Mouse (Mus musculus) frontal cortex, adult 2 months (tissue): ENCODE measurements around the gene Gm29776. TPM values are rescaled to one million over a fixed set of nuclear protein-coding genes. Genes with fewer than 3 reads are reported as not detected.

Source experiments
- DNase-seq, 2 experiments: peaks; one replicate each; pipeline ENCODE4 v3.0.0; 2022; ENCODE audit warnings: low spot score in 1 of 2; ENCODE audit errors: extremely low spot score in 1 of 2
- polyA plus RNA-seq: library from polyadenylated mRNA; depleted of rRNA; stranded (reverse); fragments of >200 nt; gene quantifications from 2 replicates; pipeline ENCODE4 v1.2.3, GENCODE M21; 2012; rRNA removed

Gene Gm29776
- polyA plus RNA-seq, 1 experiment = 0.20 TPM

DNA sequence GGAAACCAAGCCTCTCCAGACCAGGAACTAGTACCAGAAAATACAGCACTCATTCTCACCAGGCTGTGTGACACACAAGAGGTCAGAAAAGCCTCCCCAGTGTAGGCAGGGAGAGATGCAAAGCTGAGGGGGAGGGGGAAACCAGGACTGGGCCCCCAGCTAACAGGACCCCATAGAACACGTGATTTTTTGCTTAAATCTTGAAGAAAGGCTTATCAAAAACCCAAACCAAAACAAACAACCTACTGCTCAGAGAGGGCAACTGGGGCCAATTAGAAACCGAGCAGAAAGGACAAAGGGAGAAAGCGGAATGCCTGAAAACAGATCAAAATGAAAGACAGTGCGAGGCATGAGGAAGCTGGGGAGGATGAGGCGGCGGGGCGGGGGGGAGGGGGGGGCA is 45.8 kb downstream of the Gm29776 start:
- no peak for DNase-seq

DNA sequence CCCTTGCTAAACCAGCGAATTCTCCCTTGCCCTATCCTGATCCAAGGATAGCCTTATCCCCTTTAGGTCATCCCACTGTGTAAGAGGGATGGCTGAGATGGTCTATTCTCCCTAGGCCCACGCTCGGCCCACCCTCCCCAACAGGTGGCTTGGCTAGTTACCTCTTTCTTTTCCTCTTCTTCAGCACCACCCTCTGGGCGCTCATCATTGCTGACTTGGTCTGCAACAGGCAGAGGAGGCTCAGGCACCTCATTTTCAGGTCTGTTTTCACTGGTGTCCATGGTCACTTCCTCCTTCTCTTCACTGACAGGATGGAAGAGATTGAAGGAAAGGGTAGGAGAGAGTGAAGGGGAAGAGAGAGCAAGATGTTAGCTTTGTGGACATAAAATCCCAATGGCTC is 47.1 kb downstream of the Gm29776 start:
- DNase-seq = no peak

DNA sequence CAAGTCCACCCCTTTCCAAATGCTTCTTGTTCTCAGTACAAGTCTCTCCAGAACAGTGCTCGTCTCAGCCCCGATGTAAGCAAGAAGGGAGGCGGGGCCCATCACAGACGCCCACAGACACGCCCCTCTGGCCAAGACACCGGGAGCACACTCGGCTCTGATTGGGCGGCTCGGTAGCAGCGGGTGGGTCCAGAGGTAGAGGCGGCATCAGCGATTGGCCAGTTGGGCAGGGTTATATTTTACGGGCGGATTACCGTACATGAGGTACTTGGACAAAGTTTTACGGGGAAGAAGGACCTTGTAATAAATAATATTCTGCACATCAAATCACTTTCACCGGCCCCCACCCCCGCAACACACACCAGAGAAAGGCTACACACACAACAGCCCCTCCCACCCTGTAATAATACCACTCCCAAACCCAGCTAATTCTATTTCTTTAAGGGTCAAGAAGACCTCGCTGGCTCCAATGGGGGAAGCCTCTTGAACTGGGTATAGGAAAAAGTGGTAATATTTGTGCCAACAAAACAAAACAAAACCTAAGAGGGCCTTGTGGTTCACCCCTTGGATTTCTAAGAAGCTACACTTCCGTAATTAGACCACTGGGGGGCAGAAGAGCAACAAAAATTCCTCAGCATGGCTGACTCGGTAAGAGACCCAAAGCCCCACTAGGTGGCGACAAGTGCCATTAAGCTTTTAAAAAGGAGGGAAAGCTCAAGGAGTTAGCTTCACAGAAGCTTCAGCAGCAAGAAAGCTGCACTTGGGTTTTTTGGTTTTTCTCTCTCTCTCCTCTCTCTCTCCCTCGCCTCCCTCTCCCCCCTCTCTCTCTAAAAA is 47.8 kb downstream of the Gm29776 start:
- DNase-seq = peak; percentile 80 to 96

DNA sequence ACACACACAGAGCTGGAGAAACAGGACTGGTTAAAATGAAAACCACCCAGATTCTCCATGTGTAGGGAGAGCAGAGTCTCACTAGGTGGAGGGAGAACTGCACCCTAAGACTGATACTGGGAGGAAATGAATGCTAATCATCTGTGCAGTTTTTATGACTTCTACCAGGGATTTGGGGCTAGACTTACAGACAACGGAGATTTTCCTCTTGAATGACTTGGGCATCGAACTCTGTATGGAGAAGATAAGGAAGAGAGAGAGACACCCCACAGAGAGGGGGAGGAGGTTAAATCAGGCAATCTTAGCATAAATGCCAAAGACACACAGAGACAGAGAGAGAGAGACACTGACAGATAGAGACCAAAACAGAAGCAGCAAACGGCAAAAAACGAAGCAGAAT is 50.7 kb downstream of the Gm29776 start:
- no peak for DNase-seq

DNA sequence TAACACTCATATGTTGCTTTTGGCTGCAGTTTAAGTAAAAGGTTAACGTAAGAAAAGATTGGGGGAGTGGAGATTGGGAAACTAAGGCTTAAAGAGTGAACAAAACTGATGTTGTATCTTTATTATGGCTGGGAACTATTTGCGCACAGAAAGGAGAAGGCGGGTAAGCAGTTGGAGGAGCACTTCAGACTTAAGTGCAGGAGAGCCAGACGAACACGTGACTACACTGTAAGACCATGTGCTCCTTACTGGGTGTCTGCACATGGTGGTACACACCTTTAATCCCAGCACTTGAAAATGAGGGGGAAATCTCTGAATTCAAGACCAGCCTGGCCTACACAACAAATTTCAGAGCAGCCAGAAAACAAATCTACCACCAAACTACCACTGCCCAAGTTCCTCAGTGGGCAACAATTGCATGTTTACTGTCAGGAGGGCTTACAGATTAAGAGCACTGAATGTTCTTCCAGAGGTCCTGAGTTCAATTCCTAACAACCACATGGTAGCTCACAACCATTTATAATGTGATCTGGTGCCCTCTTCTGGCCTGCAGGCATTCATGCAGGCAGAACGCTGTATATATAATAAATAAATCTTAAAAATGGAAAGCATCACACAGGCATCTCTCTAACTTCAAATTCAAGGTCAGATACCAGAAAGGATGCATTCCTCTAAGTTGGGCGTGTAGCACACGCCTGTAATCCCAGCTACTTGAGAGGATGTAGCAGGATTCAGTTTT is 51.6 kb downstream of the Gm29776 start:
- no peak for DNase-seq

DNA sequence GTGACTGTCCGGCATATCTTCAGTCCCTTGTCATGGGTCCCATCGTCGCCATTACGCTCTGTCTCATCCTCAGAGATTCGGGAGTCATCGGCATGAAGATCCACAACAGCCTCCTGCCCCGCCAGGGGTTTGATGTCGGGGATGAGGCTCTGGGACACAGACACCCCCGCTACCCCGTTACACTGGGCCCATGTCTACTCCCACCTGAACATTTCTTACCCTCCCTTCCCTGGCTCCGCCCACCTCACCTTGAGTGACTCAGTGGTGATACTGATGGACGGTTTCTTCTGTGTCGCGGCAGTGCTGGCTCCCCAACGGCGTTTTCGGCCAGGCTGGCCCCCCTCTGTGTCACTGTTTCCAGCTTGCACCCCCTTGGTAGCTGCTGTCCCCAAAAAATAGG is 52.2 kb downstream of the Gm29776 start:
- no peak for DNase-seq

DNA sequence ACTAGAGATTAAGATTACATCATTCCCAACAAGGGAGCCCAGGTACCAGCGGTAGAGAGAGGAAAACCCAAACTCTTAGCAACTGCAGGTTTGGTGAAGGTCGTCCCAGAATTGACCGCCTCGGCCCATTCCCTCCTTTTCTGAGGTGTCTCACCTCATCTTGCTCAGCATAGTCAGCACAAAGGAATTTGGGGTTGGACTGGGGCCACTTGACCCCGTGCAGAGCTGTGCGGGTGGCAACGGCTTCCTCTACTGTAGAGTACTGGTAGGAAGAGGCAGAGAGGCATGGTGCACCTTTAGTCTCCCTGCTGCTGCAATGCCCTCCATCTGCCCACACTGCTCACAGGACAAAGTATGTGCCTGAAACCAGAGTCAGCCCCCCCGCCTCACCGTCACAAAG is 54.3 kb downstream of the Gm29776 start:
- no peak for DNase-seq

DNA sequence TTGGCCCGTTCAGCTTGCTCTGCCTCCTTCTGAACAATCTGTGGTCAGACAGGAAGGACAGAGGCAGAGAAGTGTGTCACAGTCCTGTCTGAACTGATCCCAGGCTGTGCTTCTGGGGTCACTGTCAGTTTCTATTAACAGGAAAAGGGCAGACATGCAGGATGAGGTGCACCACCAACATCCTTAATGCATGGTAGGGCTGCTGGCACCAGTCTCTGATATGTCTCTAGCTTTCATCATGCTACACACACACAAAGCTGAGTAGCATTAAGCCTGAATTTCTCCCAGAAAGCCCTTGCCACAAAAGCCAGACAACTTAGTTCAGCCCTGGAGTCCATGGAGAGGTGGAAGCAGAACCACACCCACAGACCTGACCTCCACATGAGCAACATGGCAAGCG is 55.6 kb downstream of the Gm29776 start:
- no peak for DNase-seq

Other genes with a start within 250 kb of the Gm29776 start
- gene Lrp10, start 234.7 kb downstream of the Gm29776 start, polyA plus RNA-seq = 34.4 and 37.4 TPM in 2 replicates
- 5.3 and 7.3 TPM in 2 replicates for gene Rem2, start 222.7 kb downstream of the Gm29776 start, polyA plus RNA-seq
- gene Prmt5, start 181.3 kb downstream of the Gm29776 start, polyA plus RNA-seq = 54.1 and 56.2 TPM in 2 replicates
- 7.2 and 8.2 TPM in 2 replicates for gene Haus4, start 144.2 kb downstream of the Gm29776 start, polyA plus RNA-seq
- 2.3 and 2.8 TPM in 2 replicates for gene Ajuba, start 121.3 kb downstream of the Gm29776 start, polyA plus RNA-seq
- 5.8 and 7.6 TPM in 2 replicates for gene 4931414P19Rik, start 92.8 kb downstream of the Gm29776 start, polyA plus RNA-seq
- 177 and 178 TPM in 2 replicates for gene Psmb5, start 80.8 kb downstream of the Gm29776 start, polyA plus RNA-seq
- gene Psmb11, start 77.4 kb downstream of the Gm29776 start, polyA plus RNA-seq = 0.46 and 0.54 TPM in 2 replicates
- not detected in 2 replicates for gene Gm17606, start 57.9 kb downstream of the Gm29776 start, polyA plus RNA-seq
- 15.1 and 18.1 TPM in 2 replicates for gene Cdh24, start 57.5 kb downstream of the Gm29776 start, polyA plus RNA-seq
- 36.3 and 36.6 TPM in 2 replicates for gene 1700123O20Rik, start 12.6 kb downstream of the Gm29776 start, polyA plus RNA-seq
- gene Acin1, start 11.9 kb downstream of the Gm29776 start, polyA plus RNA-seq = 239 and 246 TPM in 2 replicates
- 0.17 TPM in 1 of 2 replicates, not detected in the other for gene Cebpe, start 13.3 kb upstream of the Gm29776 start, polyA plus RNA-seq
- gene Slc7a8, start 83.1 kb upstream of the Gm29776 start, polyA plus RNA-seq = 41.2 and 43.0 TPM in 2 replicates
- 0.13 TPM in 1 of 2 replicates, not detected in the other for gene Rnf212b, start 115.3 kb upstream of the Gm29776 start, polyA plus RNA-seq
- gene Homez, start 172.1 kb upstream of the Gm29776 start, polyA plus RNA-seq = 8.7 and 9.0 TPM in 2 replicates
- gene Ppp1r3e, start 178.7 kb upstream of the Gm29776 start, polyA plus RNA-seq = 13.7 and 16.1 TPM in 2 replicates
- 92.6 and 107 TPM in 2 replicates for gene Bcl2l2, start 184.5 kb upstream of the Gm29776 start, polyA plus RNA-seq
- 0.90 TPM in 1 of 2 replicates, not detected in the other for gene Gm20521, start 184.6 kb upstream of the Gm29776 start, polyA plus RNA-seq
- gene Pabpn1, start 193.7 kb upstream of the Gm29776 start, polyA plus RNA-seq = 466 and 555 TPM in 2 replicates
- 744 and 786 TPM in 2 replicates for gene Slc22a17, start 214.3 kb upstream of the Gm29776 start, polyA plus RNA-seq
- gene Efs, start 227.3 kb upstream of the Gm29776 start, polyA plus RNA-seq = 13.4 and 14.5 TPM in 2 replicates
- 0.46 and 0.90 TPM in 2 replicates for gene Il25, start 233.9 kb upstream of the Gm29776 start, polyA plus RNA-seq
- gene Cmtm5, start 237.4 kb upstream of the Gm29776 start, polyA plus RNA-seq = 120 and 147 TPM in 2 replicates